Mouse (Mus musculus) adrenal gland, postnatal 25 days (tissue): ENCODE data around the gene Kl. TPM values are rescaled to one million over a fixed set of nuclear protein-coding genes. Genes with fewer than 3 reads are reported as not detected.
A peak's percentile ranks its signal among the peaks of the same experiment; 100 is the strongest.

Experiments
- DNase-seq: peaks from one replicate; pipeline ENCODE4 v3.0.0; 2021; ENCODE audit warnings: mixed read lengths
- long read RNA-seq: library from polyadenylated mRNA; stranded (forward); transcript quantifications from one replicate; pipeline ENCODE4 v2.0.0, GENCODE M21; 2021
- total RNA-seq: library from RNA; stranded (reverse); gene quantifications from 2 replicates; pipeline ENCODE4 v1.2.3, GENCODE M21; 2021

The Kl gene
- 0.12 TPM in 1 of 2 replicates, not detected in the other for total RNA-seq
- long read RNA-seq = 0 reads

DNA sequence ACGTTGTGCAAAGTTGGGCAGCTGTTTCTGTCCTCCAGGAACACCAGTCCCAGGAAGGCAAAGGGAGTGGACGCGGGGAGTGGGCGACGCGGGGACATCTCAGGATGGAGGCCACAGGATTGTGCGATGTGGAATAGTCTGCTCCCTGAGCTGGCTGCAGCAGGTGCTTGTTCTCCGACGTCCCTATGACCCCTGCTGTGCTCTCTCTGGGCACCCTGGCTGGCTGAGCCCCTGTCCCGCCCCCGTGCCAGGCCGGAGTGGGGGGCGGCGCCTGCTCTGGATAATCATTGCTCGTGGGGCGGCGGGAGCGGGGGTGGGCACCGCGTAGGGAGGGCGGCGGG, at the start of gene Kl:
Kl (plus strand) TSS at position 280 of the 341 bp plus-strand sequence.
- no peak for DNase-seq

DNA sequence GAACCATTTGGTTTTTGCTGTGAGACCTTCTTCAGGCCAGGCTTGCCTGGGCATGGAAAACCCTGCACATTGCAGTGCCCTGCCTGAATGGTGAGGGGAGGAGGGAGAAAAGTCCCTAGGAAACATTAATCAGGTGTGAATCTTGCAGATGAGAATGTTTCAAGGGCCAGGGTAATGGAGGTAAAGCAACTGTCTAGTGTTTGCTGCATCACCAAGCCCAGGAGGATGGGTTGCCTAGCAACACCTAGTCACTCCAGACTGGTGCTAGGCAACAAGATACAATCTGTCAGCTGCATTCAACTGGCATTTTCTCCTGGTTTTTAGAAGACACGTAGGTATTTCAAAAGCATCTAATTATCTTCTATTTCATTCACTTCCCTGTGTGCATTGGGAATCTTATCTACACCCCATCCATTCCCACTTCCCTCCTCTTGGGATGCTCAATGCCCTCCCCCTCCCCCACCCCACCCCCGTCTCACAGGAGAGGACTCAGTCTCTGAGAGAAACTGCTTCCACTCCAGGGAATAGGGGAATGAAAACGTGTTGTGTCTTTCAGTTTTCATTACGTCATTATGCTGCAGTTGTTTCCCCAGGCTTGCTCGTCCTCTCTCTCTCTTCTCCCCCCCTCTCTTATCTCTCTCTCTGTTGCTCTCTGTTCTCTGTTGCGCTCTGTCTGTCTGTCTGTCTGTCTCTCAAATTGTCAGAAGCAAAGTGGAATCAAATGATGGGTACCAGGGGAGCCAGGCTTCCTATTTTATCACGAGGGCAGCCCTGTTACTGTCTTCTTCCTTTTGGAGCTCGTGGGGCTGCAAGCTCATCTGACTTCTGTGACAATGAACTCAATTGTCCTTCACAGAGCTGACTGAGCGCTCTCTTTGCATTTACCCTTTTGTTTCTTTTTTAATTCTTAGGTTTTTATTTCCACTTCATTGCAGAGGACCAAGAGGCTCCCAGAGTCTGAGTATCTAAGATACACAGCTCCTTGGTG, 46.1 kb upstream of the Kl start:
- DNase-seq = no peak

DNA sequence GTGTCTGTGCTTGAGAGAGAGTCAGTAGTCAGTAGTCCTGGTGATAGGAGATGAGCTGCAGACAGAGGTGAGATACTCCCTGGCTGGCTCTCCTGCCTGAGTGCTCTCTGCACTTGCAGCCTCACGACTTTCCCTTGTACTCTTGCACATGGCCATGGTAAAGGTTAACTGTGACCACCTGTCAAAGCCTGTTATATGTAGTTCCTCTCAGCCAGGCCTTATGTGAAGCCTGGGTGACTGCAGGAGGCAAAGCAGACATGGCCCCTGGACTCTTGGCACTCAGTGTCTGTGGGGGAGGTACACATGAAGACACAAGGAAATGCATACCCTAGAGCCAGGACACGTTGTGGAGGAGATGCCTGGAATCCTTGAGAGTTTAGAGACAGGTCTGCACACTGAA, 40.3 kb upstream of the Kl start:
- no peak for DNase-seq

DNA sequence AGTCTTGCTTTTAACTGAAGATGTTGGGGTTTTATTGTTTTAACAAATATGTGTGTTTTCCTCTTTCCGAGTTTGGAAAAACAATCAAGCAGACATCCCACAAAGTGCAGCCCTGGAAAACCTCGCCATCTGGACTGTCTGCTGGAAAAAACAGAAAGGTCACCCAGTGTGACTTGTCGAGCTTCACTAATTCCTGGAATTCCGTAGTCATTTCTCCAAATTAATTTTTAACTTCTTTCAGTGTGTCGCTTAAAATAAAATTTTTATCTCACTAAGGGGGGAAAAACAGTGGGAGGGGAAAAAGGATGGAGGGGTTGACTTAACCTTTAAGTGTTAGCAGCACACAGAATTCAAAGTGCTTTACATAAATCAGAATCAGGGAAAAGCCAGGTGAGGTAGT, 39.8 kb upstream of the Kl start:
- no peak for DNase-seq

DNA sequence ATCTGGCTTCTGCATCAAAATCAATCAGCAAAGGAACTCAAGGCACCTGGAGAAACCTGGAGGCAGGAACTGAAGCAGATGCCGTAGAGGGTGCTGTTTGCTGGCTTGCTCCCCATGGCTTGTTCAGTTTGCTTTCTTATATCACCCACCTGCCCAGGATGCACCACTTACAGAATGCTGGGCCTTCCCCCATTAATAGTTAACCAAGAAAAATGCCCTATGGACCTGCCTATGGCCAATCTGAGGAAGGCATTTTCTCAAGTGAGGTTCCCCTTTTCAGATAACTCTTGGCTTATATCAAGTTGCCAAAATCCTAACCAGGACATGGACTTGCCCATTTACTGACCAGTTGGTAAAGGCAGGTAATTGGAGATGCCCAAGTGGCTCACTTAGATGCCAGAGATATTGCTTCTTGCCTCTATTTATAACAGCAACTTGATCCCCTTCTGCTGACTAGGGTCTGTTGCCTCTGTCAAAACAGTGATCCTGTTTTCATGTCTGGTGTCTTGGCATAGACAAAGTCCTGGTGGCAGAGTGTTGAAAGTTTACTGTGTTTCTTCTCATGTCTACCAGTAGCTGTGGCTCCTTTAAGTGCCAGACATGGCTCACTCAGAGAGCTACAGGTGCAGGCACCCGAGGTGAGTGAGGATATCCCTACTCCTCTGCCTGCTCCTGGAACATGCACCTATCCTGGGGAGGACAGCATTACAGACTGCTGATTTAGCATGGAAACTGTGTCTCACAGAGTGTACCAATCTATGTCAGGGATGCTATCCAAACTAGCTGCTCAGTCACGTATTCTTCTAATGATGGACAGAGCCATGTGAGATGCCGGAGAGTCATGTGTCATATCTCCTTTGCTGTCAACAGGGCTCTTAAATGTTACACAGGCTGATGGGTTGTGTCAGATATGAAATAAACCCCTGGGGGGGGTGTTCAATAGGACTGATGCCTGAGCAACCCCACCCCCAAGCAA, 37.0 kb upstream of the Kl start:
- DNase-seq = no peak

DNA sequence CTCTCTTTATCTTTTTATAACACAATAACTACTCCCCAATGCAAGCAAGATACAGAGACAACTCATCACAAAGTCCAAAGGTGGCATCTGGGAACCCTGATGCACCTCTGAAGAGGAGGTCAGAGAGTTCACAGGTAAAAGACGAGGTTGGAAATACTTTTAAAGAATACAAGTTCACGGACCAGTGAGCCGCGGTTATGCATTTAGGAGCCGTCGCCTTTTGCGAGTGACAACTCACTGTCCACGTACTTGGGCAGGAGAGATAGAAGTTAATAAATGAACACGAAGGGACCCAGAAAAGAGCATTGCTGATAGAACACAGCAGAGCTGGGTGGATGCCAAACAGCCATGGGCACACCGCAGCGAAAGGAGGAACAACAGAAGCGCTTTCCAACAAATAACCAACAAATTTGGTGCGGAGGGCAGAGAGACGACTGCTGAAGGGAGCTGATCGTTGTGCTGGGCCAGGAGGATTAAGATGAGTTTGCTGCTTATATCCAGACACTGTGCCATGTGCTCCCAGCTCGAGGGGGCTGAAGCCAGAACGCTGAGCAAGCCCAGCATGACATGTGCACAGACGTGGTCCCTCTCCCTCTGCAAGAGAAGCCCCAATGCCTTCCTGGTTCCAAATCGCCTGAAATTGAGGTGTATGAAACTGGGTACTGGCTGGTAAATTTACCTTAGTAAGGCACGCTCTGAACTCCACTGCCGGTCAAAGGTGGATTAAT, 35.1 kb upstream of the Kl start:
- DNase-seq = no peak

DNA sequence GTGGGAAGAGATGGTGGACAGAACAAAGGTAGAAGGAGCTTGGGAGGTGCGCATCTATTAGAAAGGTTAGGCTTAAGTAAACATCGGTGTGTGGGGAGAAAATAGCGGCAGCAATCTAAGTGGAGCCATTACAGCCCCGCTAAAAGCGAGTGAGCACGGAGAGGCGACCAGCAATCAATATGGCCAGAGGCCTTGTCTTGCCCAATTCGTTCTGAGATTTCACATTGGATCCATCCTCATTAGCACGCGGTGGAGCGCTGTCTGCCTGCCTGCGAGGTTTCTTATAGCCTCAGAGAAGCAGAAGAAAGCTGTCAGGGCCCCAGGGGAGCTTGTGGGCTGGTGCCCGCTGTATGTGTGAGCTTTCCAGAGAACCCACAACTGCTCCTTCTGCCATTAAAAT, 33.8 kb upstream of the Kl start:
- DNase-seq = no peak

DNA sequence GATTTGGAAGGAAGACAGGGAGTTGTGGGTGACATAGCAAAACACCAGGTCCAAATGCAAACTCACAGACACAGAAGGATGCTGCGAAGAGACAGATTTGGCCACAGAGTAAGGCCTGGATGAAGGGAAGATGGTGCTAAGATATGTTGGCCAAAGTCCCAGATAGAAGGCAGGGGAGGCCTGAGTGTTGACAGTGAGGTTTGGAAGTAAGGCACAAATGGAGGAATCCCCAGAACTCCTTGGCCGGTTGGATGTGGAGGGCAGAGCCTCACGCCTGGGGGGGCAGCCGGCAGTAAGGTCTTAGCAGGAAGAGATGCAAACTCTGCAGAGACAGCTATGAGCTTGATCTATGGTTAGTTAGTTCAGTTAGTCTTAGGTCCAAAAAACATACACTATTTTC, 33.1 kb upstream of the Kl start:
- DNase-seq = no peak

DNA sequence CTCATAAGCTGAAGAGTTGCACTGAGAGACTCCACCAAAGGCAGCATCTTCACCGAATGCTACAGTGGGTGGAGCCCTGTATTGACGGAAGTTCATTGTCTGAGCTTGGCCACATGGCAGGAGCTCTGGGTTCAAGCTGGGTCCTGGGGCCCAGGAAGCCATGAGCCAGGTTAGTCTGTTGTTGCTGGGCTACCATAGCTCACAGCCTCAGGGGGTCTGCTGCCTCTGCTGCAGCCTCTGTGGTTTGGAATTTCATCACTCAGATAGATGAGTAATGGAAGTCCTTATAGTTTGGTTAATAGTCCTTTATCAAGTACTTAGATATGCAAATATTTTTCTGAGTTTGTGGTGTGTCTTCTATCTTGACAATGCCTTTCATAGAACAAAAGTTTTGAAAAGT, 32.4 kb upstream of the Kl start:
- no peak for DNase-seq

DNA sequence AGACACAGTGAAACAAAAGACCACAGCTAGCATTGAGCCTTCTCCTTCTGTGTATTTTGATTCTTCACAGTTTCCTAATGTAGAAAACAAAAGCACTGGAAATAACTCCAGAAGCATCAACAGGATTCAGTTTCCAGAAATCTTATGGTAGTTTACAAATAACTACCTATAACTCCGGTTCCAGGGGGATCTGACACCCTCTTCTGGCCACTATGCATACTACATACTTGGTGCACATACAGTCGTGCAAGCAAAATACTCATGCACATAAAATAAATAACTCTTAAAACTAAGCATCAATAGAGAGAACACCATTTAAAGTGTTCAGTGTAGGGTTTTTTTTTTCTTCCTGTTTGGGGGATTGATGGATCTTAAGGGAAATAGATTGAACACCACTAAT, 23.0 kb upstream of the Kl start:
- no peak for DNase-seq

DNA sequence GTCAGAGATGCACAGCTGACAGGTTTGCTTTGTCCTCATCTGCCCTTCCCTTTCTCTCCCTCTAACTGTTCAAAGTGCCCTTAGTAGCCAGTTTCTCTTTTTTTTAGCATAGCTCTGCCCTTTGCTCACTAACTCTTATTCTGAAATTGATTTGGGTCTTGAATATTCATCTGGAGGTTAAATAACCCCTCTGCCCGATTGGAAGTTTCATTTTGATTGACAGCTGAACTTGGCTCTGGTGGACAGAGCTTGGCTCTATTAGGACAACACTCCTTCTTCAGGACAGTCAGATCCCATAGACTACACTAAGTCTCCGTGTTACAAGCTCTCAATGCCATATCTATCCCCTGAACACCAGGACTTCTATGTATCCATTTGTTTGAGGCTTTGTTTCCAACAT, 19.8 kb upstream of the Kl start:
- no peak for DNase-seq

DNA sequence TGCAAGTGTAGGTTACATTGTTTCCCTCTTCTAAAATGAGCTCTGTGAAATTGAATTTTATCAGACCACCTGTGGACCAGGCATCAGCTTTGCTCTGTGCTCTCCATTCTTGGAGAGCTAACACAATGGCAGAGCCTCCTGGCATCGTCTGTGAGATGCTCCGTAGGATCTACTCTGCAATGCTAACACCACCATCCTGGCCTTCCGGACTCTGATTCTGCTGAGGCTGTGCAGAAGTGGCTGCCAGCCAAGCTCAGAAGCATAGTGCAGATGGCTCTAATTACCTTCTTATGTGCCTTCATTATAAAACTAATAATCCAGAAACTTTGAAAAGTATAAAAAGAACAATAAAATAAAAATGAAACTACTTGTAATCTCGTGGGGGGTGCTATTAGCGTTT, 16.2 kb upstream of the Kl start:
- no peak for DNase-seq

DNA sequence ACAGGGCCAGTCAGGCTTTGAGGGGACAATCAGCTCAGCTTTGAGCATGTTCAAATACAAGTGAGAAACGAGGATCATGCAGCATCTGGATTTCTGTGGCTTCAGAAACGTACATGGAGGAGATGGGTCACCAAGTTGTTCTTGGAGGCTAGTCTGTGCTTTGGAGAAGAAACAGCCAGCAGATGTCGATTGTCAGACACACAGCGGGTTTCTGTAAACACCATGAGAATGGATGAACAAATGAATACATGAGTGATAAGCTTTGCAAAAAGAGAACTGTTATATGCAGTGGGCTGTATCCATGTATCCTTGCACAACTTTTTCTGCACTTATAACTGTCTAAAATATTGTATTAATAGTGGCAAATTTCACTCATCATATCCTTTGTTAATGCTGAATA, 15.6 kb upstream of the Kl start:
- DNase-seq = no peak

DNA sequence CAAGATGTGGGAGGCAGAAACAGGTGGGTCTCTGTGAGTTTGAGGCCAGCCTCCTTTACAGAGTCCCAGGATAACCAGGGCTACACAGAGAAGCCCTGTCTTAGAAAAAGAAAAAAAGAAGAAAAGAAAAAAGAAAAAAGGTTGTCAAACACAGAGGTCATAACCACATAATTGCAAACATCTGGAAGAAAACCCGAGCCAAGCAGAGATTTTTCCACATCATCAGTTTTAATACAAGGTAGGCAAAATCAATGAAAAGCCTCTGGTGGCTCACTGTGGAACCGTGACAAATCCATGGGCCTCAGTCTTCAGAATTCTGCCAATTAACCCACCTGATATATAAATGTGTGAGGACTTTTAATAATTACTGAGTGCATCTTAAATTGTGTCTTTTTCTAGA, 14.9 kb upstream of the Kl start:
- no peak for DNase-seq

DNA sequence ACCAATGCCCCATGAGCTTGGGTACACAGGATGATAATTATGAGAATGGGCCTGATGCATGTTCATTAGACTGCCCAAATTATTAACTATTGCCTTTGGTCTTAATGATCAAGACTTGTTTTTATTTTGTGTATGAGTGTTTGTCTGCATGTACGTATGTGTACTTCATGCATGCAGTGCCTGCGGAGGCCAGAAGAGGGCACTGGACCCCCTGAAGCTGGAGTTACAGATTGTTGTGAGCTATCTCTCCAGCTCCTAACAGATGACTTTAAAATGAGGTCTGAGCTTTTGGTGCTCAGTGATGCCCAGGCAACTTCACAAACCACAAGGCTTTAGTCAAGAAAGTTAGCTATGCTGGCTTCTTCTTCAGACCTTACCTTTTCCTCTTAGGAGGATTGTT, 6.8 kb upstream of the Kl start:
- DNase-seq = no peak

DNA sequence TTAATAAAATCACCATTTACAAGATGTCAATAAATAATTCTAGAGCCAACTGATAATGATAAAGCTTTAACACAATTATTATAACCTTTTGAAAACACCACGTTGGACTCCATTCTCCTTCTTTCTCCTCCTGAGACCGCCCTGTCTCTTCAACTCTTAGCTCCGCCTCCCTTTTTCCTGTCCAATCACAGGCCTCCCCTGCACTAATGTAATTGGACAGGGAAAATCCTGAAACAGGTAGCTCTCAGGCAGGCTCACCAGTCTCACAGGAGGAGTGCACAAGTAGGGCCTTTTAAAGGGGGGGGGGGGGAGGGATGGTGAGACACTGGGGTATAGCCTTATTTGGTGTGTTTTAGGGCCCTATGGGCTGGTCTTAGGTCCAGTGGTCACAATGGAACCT, 3.3 kb upstream of the Kl start:
- DNase-seq = no peak

DNA sequence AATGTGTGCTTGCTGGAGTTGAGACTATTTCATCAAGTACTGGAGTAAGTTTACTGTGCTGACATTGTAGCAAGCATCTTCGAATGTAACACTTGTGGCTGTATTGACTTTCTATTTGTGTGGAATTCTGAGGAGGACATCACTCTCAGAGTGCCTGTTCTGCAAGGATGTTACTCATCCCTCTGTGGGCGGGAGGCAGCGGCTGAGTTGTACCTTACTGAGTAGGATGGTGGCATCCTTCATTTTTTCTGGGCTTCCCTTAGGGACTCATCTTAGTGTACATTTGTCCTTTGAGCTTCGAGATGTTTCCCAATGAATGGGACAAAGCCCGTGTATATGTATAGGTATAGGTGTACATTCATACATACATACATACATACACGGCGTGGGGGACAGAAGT, 1.1 kb upstream of the Kl start:
- no peak for DNase-seq

DNA sequence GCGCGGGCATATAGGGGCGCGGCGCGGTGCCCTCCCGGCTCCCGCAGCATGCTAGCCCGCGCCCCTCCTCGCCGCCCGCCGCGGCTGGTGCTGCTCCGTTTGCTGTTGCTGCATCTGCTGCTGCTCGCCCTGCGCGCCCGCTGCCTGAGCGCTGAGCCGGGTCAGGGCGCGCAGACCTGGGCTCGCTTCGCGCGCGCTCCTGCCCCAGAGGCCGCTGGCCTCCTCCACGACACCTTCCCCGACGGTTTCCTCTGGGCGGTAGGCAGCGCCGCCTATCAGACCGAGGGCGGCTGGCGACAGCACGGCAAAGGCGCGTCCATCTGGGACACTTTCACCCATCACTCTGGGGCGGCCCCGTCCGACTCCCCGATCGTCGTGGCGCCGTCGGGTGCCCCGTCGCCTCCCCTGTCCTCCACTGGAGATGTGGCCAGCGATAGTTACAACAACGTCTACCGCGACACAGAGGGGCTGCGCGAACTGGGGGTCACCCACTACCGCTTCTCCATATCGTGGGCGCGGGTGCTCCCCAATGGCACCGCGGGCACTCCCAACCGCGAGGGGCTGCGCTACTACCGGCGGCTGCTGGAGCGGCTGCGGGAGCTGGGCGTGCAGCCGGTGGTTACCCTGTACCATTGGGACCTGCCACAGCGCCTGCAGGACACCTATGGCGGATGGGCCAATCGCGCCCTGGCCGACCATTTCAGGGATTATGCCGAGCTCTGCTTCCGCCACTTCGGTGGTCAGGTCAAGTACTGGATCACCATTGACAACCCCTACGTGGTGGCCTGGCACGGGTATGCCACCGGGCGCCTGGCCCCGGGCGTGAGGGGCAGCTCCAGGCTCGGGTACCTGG, 488 bp downstream of the Kl start:
- DNase-seq = peak; percentile 26

DNA sequence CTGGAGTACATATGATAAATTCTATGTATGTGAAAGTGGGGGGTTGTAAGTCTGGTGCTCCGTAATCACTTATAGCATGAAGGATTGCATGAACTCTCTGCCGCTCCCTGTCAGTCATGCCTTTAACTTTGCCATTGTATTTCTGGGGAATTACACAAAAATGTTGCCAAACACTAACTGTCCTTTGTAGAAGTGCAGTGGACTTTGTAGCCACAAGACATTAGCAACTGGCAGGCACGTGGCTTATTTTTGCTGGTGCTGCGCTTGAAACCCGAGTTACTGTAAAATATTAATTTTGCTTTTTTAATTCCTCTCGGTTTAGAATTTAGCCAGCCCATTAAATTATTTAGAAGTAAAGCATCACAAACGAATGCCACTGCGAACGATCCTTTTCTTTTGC, 2.4 kb downstream of the Kl start:
- no peak for DNase-seq

DNA sequence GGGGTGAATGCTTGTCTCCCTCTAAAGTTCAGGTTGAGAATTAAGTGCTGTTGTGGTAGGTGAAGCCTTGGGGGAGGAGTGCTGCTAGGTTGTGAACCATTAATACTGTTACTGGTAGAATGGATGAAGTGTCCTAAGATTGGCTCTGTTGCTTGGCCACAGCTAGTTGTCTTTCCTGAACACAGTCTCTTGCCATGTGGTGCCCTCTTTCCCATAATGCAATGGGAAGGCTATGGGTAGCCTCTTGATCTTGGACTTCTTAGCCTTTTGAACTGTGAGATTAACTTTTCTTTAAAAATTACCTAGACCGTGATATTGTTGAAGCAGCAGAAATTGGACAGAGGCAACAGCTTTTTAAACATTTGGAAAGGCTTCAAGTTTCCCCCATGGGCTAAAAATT, 7.5 kb downstream of the Kl start:
- no peak for DNase-seq

DNA sequence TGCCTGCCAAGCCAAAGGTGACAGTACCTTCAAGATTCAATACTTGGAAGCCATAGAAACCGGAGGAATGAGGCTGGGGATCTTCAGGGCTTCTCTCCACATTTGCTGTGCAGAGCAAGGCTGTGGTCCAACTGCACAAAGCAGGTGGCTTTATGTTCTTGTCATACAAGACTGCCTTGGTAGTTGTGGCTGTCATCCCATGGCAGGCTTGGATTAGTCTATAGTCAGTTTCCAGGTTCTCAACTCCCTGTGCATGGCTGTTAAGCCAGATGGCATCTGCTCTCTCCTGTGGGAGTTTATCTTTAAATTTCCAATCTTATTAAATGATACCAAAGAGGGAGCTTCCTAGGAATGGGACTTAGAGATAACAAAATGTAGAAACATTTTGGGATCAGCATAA, 9.2 kb downstream of the Kl start:
- DNase-seq = no peak

DNA sequence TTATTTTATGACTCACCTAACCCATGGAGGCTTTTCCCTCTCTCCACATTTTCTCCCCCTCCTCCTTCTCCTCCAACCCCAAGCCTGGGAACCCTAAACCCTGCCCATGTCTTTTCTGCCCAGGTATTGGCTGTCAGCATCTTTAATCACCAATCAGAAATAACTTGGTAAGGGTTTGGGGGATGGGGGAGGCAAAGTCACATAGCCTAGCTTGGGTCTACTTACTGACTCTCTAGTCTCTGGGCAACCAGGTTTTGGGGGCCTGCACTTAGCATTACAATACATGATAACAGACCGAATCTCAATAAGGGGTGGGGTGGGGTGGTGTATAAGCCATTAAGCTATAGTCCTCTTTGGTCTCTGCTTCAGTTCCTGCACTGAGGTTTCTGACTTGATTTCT, 10.3 kb downstream of the Kl start:
- no peak for DNase-seq
